Mouse (Mus musculus): ENCODE measurements at regions not wholly inside any gene's neighbourhood (a gene's known extent, or its start where the extent isn't known, plus 50 kb on each side); places are given as distances from the start of the nearest gene placed in this dataset.

DNA sequence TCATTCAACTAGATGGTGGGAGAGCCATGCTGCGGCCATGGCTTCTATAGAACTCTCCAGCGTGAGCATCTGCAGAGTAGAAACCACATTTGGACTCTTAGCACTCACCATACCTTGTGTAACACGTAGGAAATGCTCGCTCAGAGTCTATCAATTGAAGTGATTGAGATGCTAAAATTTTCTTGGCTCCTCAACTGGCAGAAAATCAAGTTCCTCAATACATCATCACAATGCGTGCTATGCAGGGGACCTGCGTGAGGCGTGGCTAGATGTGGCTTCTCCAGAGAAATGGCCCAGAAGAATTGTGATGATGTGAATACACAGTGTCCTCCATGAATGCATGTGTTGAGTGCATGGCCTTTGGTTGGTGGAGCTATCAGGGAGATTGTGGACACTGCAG, 174.9 kb upstream of the Sfrp2 start:
- TF ChIP-seq POLR2A (IDR thresholded peaks at IDR 0.05; ENCODE audit: insufficient read depth, low read length): no peak
- TF ChIP-seq CTCF (IDR thresholded peaks at IDR 0.05; ENCODE audit: low read depth, low read length): no peak

All from ES-Bruce4 (cell line).